Mouse (Mus musculus) lung, postnatal 0 days (tissue): ENCODE data around the gene Fat3.

Experiments used
- CTCF ChIP-seq: IDR thresholded peaks from 2 replicates; pipeline ENCODE4 v1.5.1; 2016; ENCODE audit warnings: antibody characterized with exemption, mild to moderate bottlenecking
- EP300 ChIP-seq: IDR thresholded peaks from 2 replicates; pipeline ENCODE4 v1.6.1; 2016; ENCODE audit warnings: antibody characterized with exemption, mild to moderate bottlenecking, control low read depth

GRCm38 (mm10) chr9:16356636-16357035, 144.4 kb downstream of the Fat3 start:
- TF ChIP-seq EP300 (no peak), CTCF (no peak)
